Mouse (Mus musculus) activated CD4-positive, CD25-positive, alpha-beta regulatory T cell, adult 4 months (primary cell): ENCODE measurements around the gene Oas1g. TPM values are rescaled to one million over a fixed set of nuclear protein-coding genes. Genes with fewer than 3 reads are reported as not detected.

ENCODE experiments used
- polyA plus RNA-seq, 2 experiments: library from polyadenylated mRNA; unstranded; fragments of 100-300 nt; shearing (Covaris generic); gene quantifications; one replicate each; pipeline ENCODE4 v1.2.1; 2017

Gene Oas1g
- polyA plus RNA-seq, 2 experiments from 2014 or later, result 1.0 TPM; not detected in 1

Other genes with a start within 250 kb of the Oas1g start
- gene Rasal1, start 238.8 kb downstream of the Oas1g start, polyA plus RNA-seq, result 10 to 100 TPM in 1 of 2 experiments, 1 to 10 TPM in 1; 7.6 to 11.4 TPM
- gene Dtx1, start 175.7 kb downstream of the Oas1g start, polyA plus RNA-seq, result 10 to 100 TPM; 45.6 to 48.2 TPM
- 1 to 10 TPM; 1.9 to 2.5 TPM for gene Oas2, start 137.8 kb downstream of the Oas1g start, polyA plus RNA-seq
- 10 to 100 TPM; 11.4 to 25.1 TPM for gene Oas3, start 110.0 kb downstream of the Oas1g start, polyA plus RNA-seq
- not detected for gene Oas1e, start 92.1 kb downstream of the Oas1g start, polyA plus RNA-seq
- 10 to 100 TPM; 11.2 to 14.4 TPM for gene Oas1c, start 75.1 kb downstream of the Oas1g start, polyA plus RNA-seq
- not detected for gene Oas1f, start 40.2 kb downstream of the Oas1g start, polyA plus RNA-seq
- gene Oas1h, start 26.2 kb downstream of the Oas1g start, polyA plus RNA-seq, result not detected
- 10 to 100 TPM; 33.6 to 48.3 TPM for gene Oas1a, start 19.9 kb upstream of the Oas1g start, polyA plus RNA-seq
- gene Oas1d, start 26.9 kb upstream of the Oas1g start, polyA plus RNA-seq, result under 1 TPM in 1 of 2 experiments, not detected in 1; 0.17 TPM
- gene Rph3a, start 122.5 kb upstream of the Oas1g start, polyA plus RNA-seq, result not detected